Mouse (Mus musculus) embryonic facial prominence, embryonic 13.5 days (tissue): Measurements from ENCODE around the gene Shisa8. TPM values are rescaled to one million over a fixed set of nuclear protein-coding genes. Genes with fewer than 3 reads are reported as not detected.

Experiments used
- ATAC-seq: fragments of 200-750 bp; cut with Nextera tagmentation; 2 replicates; pipeline ENCODE4 v1.8.0; 2017; ENCODE audit warnings: low read depth; ENCODE audit not compliant: insufficient number of reproducible peaks, insufficient read depth, low FRiP score, low TSS enrichment
- H3K27ac ChIP-seq: fragments of 300-500 bp; sonication (generic); 2 replicates; pipeline ENCODE4 v1.5.1; 2015; ENCODE audit warnings: moderate library complexity, mild to moderate bottlenecking, inconsistent platforms
- H3K27me3 ChIP-seq: fragments of 300-500 bp; sonication (generic); 2 replicates; pipeline ENCODE4 v1.6.1; 2015; ENCODE audit warnings: mild to moderate bottlenecking, inconsistent platforms
- H3K36me3 ChIP-seq: fragments of 300-500 bp; sonication (generic); 2 replicates; pipeline ENCODE4 v1.6.1; 2015; ENCODE audit warnings: mild to moderate bottlenecking, inconsistent platforms
- H3K4me1 ChIP-seq: fragments of 300-500 bp; sonication (generic); 2 replicates; pipeline ENCODE4 v1.6.1; 2015; ENCODE audit warnings: inconsistent platforms
- H3K4me2 ChIP-seq: fragments of 300-500 bp; sonication (generic); 2 replicates; pipeline ENCODE4 v1.6.1; 2015; ENCODE audit warnings: moderate library complexity, mild to moderate bottlenecking, inconsistent platforms
- H3K4me3 ChIP-seq: fragments of 300-500 bp; sonication (generic); 2 replicates; pipeline ENCODE4 v1.5.1; 2015; ENCODE audit warnings: mild to moderate bottlenecking, inconsistent platforms
- H3K9ac ChIP-seq: fragments of 300-500 bp; sonication (generic); 2 replicates; pipeline ENCODE4 v1.6.1; 2015; ENCODE audit warnings: mild to moderate bottlenecking, inconsistent platforms
- H3K9me3 ChIP-seq: fragments of 300-500 bp; sonication (generic); 2 replicates; pipeline ENCODE4 v1.6.1; 2016; ENCODE audit warnings: inconsistent platforms
- WGBS: fragments of 180-500 bp; shearing (Covaris S2); methylation state at CpG from one replicate; pipeline ENCODE4 v1.1.7; 2015; ENCODE audit warnings: mixed read lengths; 5-methylcytosine and 5-hydroxymethylcytosine counted together
- microRNA counts: library from miRNA; unstranded; fragments of <30 nt; microRNA quantifications from one replicate; lab custom pipeline; 2016
- microRNA-seq: library from miRNA; unstranded; fragments of <30 nt; microRNA quantifications from one replicate; pipeline ENCODE4, GENCODE M21; 2016
- polyA plus RNA-seq: library from polyadenylated mRNA; unstranded; fragments of >200 nt; fragmentation: Nextera tagmentation; extraction: Ambion mirVana; gene quantifications from 2 replicates; pipeline ENCODE4 v1.2.1, GENCODE M21; 2015

Shisa8 gene
- polyA plus RNA-seq, 1 experiment from 2014 or later, result 0.18 TPM

GRCm38 (mm10) chr15:82156902-82157301 is 55.7 kb downstream of the Shisa8 start:
- 77% methylated on average over 10 of the region's 10 CpGs for WGBS
- Histone ChIP-seq H3K4me2 (no peak overlapping the region), H3K27me3 (no peaks in the 10 kb centered on the region), H3K36me3 (peaks cover 8% of the 10 kb centered on the region; the same call in 1 of the 2 replicates), H3K4me1 (peaks cover 65% of the 10 kb centered on the region), H3K9ac (no peak overlapping the region), H3K27ac (no peak overlapping the region), H3K9me3 (no peaks in the 10 kb centered on the region), H3K4me3 (no peak overlapping the region)
- no peak for ATAC-seq

GRCm38 (mm10) chr15:82156298-82156697 is 56.3 kb downstream of the Shisa8 start:
- Histone ChIP-seq H3K27me3 (no peaks in the 10 kb centered on the region), H3K4me1 (peaks cover 62% of the 10 kb centered on the region), H3K27ac (no peak overlapping the region), H3K4me3 (no peak overlapping the region), H3K4me2 (no peak overlapping the region), H3K9me3 (no peaks in the 10 kb centered on the region), H3K9ac (no peak overlapping the region), H3K36me3 (peaks cover 8% of the 10 kb centered on the region; the same call in 1 of the 2 replicates)
- 81% methylated on average over 6 of the region's 6 CpGs for WGBS
- no peak for ATAC-seq

MicroRNA genes within 50 kb of the gene (microRNA counts, 519-probe panel; counts per million panel counts)
- microRNA mmu-miR-33 (lab: Ali Mortazavi, UCI), result 236 counts per million, percentile 44 among the panel's probes with 10 or more counts

Small RNA genes within 50 kb of the gene (microRNA-seq; reads per million reads assigned to microRNA genes)
- 96.3 reads per million, percentile 53 among the genes with 10 or more reads in this experiment for gene Mir33

Other genes starting within 250 kb of the Shisa8 start
- gene 1700029P11Rik, start 232.3 kb downstream of the Shisa8 start, polyA plus RNA-seq, result not detected in 2 replicates
- gene Xrcc6, start 225.0 kb downstream of the Shisa8 start, polyA plus RNA-seq, result 92.3 and 98.2 TPM in 2 replicates
- gene Desi1, start 179.0 kb downstream of the Shisa8 start, polyA plus RNA-seq, result 25.8 and 28.6 TPM in 2 replicates
- 281 and 331 TPM in 2 replicates for gene Snu13, start 165.2 kb downstream of the Shisa8 start, polyA plus RNA-seq
- gene 4930407I10Rik, start 153.7 kb downstream of the Shisa8 start, polyA plus RNA-seq, result 0.08 TPM in 1 of 2 replicates, not detected in the other
- gene Mei1, start 142.8 kb downstream of the Shisa8 start, polyA plus RNA-seq, result 0.15 TPM in 1 of 2 replicates, not detected in the other
- gene Ccdc134, start 84.9 kb downstream of the Shisa8 start, polyA plus RNA-seq, result 22.7 and 26.8 TPM in 2 replicates
- 146 and 160 TPM in 2 replicates for gene Srebf2, start 65.6 kb downstream of the Shisa8 start, polyA plus RNA-seq
- gene Tnfrsf13c, start 11.6 kb upstream of the Shisa8 start, polyA plus RNA-seq, result 0.17 TPM in 1 of 2 replicates, not detected in the other
- 61.7 and 72.7 TPM in 2 replicates for gene Cenpm, start 31.9 kb upstream of the Shisa8 start, polyA plus RNA-seq
- 0.17 TPM in 1 of 2 replicates, not detected in the other for gene 1500009C09Rik, start 39.6 kb upstream of the Shisa8 start, polyA plus RNA-seq
- gene Sept3, start 62.1 kb upstream of the Shisa8 start, polyA plus RNA-seq, result 30.8 and 32.4 TPM in 2 replicates
- gene Wbp2nl, start 86.1 kb upstream of the Shisa8 start, polyA plus RNA-seq, result not detected in 2 replicates
- gene Naga, start 126.1 kb upstream of the Shisa8 start, polyA plus RNA-seq, result 46.0 and 49.9 TPM in 2 replicates
- gene Pheta2, start 126.1 kb upstream of the Shisa8 start, polyA plus RNA-seq, result 18.9 and 19.5 TPM in 2 replicates
- gene Smdt1, start 126.1 kb upstream of the Shisa8 start, polyA plus RNA-seq, result 255 and 264 TPM in 2 replicates
- gene Ndufa6, start 141.5 kb upstream of the Shisa8 start, polyA plus RNA-seq, result 319 and 324 TPM in 2 replicates
- gene Cyp2d22, start 167.4 kb upstream of the Shisa8 start, polyA plus RNA-seq, result 10.3 and 10.5 TPM in 2 replicates
- not detected in 2 replicates for gene Cyp2d11, start 181.2 kb upstream of the Shisa8 start, polyA plus RNA-seq
- 1.7 TPM in 1 of 2 replicates, not detected in the other for gene Cyp2d10, start 194.4 kb upstream of the Shisa8 start, polyA plus RNA-seq
- gene Cyp2d9, start 220.6 kb upstream of the Shisa8 start, polyA plus RNA-seq, result not detected in 2 replicates